Mouse (Mus musculus) embryonic facial prominence, embryonic 14.5 days (tissue): ENCODE measurements at regions not wholly inside any gene's neighbourhood (a gene's known extent, or its start where the extent isn't known, plus 50 kb on each side); places are given as distances from the start of the nearest gene placed in this dataset.

Experiments used
- ATAC-seq: fragments of 200-750 bp; cut with Nextera tagmentation; 2 replicates; pipeline ENCODE4 v1.8.0; 2017; ENCODE audit warnings: low read depth, moderate number of reproducible peaks, moderate TSS enrichment
- DNase-seq: peaks from one replicate; pipeline ENCODE4 v3.0.0-alpha.2; 2015; ENCODE audit warnings: low spot score
- H3K27ac ChIP-seq: fragments of 300-500 bp; sonication (generic); replicated peaks from 2 replicates; pipeline ENCODE4 v1.5.1; 2014; ENCODE audit warnings: low read depth, mild to moderate bottlenecking, low read length, moderate library complexity
- H3K27me3 ChIP-seq: fragments of 300-500 bp; sonication (generic); replicated peaks from 2 replicates; pipeline ENCODE4 v1.6.1; 2014; ENCODE audit warnings: low read length; ENCODE audit not compliant: control insufficient read depth, insufficient read depth
- H3K36me3 ChIP-seq: fragments of 300-500 bp; sonication (generic); 2 replicates; pipeline ENCODE4 v1.6.1; 2014; ENCODE audit warnings: low read length, mixed read lengths; ENCODE audit not compliant: control insufficient read depth, insufficient read depth
- H3K4me1 ChIP-seq: fragments of 300-500 bp; sonication (generic); 2 replicates; pipeline ENCODE4 v1.6.1; 2014; ENCODE audit warnings: antibody characterized with exemption, low read length; ENCODE audit not compliant: control insufficient read depth, insufficient read depth
- H3K4me2 ChIP-seq: fragments of 300-500 bp; sonication (generic); 2 replicates; pipeline ENCODE4 v1.6.1; 2014; ENCODE audit warnings: low read depth, mild to moderate bottlenecking, low read length, moderate library complexity, mixed read lengths
- H3K4me3 ChIP-seq: fragments of 300-500 bp; sonication (generic); 2 replicates; pipeline ENCODE4 v1.5.1; 2014; ENCODE audit warnings: low read depth, mild to moderate bottlenecking, low read length
- H3K9ac ChIP-seq: fragments of 300-500 bp; sonication (generic); 2 replicates; pipeline ENCODE4 v1.6.1; 2014; ENCODE audit warnings: low read depth, mild to moderate bottlenecking, low read length, moderate library complexity, mixed read lengths
- H3K9me3 ChIP-seq: fragments of 300-500 bp; sonication (generic); 2 replicates; pipeline ENCODE4 v1.6.1; 2016; ENCODE audit warnings: low read length; ENCODE audit not compliant: control insufficient read depth
- WGBS: fragments of 180-500 bp; shearing (Covaris S2); extraction: QIAGEN DNeasy Blood & Tissue Kit; methylation state at CpG from one replicate; pipeline ENCODE4 v1.1.7; 2014; 5-methylcytosine and 5-hydroxymethylcytosine counted together

GRCm38 (mm10) chr8:26533444-26534421 is 414.4 kb downstream of the Gm45692 start:
- Histone ChIP-seq H3K27me3 (no peaks in the 10 kb centered on the region), H3K4me2 (no peak overlapping the region), H3K4me3 (no peak overlapping the region), H3K9ac (no peak overlapping the region; the same call in 1 of the 2 replicates), H3K9me3 (no peaks in the 10 kb centered on the region), H3K4me1 (no peaks in the 10 kb centered on the region), H3K27ac (no peak overlapping the region), H3K36me3 (no peaks in the 10 kb centered on the region)
- ATAC-seq (no peak), DNase-seq (peak; percentile 31)
- WGBS, result 56% methylated on average over 22 of the region's 22 CpGs

- Histone ChIP-seq H3K9ac (no peak overlapping the region), H3K4me2 (no peak overlapping the region), H3K4me1 (no peaks in the 10 kb centered on the region), H3K27me3 (no peaks in the 10 kb centered on the region), H3K4me3 (no peak overlapping the region), H3K27ac (no peak overlapping the region), H3K9me3 (no peaks in the 10 kb centered on the region), H3K36me3 (no peaks in the 10 kb centered on the region)
- DNase-seq, result no peak
- 66% methylated on average over 3 of the region's 3 CpGs for WGBS
- no peak for ATAC-seq
Observed at GRCm38 (mm10) chr8:26535816-26536215, 416.5 kb downstream of the Gm45692 start.

DNA sequence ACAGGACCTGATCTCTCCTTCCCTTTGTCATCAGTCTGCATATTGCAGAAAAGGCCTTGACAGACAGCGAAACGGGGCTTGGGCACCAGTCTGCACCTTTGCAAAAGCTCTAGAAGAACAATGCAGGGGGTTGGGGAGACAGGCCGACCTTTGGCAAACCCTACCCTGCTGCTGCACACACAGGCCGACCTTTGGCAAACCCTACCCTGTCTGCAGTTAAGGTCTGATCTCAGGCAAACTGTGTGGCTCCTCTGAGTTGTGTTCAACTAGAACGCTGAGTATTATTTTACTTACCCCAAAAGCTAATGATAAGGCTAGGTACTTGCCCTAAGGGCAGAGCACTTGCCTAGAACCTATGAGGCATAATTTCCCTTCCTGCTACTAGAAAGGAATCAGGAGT is 423.4 kb upstream of the Zfp703 start:
- ATAC-seq (no peak), DNase-seq (no peak)
- no peaks in the 10 kb centered on the region for H3K9me3 ChIP-seq
- H3K9ac ChIP-seq, result no peak overlapping the region
- H3K36me3 ChIP-seq, result no peaks in the 10 kb centered on the region
- no peak overlapping the region for H3K27ac ChIP-seq
- WGBS, result 74% methylated on average over 5 of the region's 5 CpGs
- no peak overlapping the region for H3K4me3 ChIP-seq
- H3K4me1 ChIP-seq, result no peaks in the 10 kb centered on the region
- H3K4me2 ChIP-seq, result no peak overlapping the region
- no peaks in the 10 kb centered on the region for H3K27me3 ChIP-seq

DNA sequence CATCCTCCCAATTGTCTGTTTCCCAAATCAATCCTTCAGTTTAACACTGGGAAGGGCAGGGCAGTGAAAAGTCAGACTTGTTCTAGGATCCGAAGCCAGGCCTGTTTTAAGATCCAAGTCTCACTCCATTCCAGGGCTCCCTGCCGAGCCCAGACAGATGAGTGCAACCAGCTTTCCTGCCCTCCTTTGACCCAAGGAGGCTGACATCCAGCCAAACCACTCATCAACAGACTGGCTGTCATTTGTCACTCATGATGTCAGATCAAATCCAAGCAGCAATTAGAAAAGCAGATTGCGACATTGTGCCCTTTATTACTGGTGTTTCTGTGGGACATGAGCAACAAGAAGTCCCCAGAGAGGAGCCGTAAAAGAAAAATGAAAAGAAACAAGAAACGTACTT is 417.9 kb upstream of the Zfp703 start:
- H3K9me3 ChIP-seq, result no peaks in the 10 kb centered on the region
- no peak overlapping the region for H3K4me3 ChIP-seq
- no peaks in the 10 kb centered on the region for H3K36me3 ChIP-seq
- ATAC-seq (no peak), DNase-seq (no peak)
- no peaks in the 10 kb centered on the region for H3K27me3 ChIP-seq
- no peak overlapping the region for H3K4me2 ChIP-seq
- 62% methylated on average over 5 of the region's 5 CpGs for WGBS
- H3K27ac ChIP-seq, result no peak overlapping the region
- no peaks in the 10 kb centered on the region for H3K4me1 ChIP-seq
- H3K9ac ChIP-seq, result no peak overlapping the region

- 87% methylated on average over 2 of the region's 2 CpGs for WGBS
- Histone ChIP-seq H3K9ac (no peak overlapping the region), H3K4me1 (no peaks in the 10 kb centered on the region), H3K36me3 (no peaks in the 10 kb centered on the region), H3K4me3 (no peak overlapping the region), H3K27ac (no peak overlapping the region), H3K9me3 (no peaks in the 10 kb centered on the region), H3K4me2 (no peak overlapping the region), H3K27me3 (no peaks in the 10 kb centered on the region)
- ATAC-seq (no peak), DNase-seq (no peak)
Observed at GRCm38 (mm10) chr8:26563151-26563550, 414.0 kb upstream of the Zfp703 start.

DNA sequence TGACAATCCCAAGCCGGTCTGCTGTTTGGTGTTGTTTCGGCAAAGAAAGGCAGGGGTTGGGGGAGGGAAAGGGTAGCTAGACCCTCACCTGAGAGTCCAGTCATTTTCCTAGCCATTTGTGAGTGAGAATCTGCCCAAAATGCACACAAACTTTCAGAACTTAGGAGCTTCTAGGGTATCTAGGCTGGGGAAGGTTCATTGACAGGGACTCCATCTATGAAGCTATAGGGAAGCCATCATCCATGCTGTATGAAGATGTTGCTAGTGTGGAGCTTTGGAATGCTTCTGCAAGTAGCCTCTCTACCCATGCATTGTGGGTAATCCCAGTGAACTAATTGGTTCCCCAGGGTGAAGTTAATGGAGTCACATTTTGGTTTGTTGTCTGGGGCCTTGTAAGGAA is 412.9 kb upstream of the Zfp703 start:
- ATAC-seq (no peak), DNase-seq (no peak)
- Histone ChIP-seq H3K4me3 (no peak overlapping the region), H3K27ac (no peak overlapping the region), H3K9me3 (no peaks in the 10 kb centered on the region), H3K9ac (no peak overlapping the region), H3K4me2 (no peak overlapping the region), H3K27me3 (no peaks in the 10 kb centered on the region), H3K36me3 (no peaks in the 10 kb centered on the region), H3K4me1 (no peaks in the 10 kb centered on the region)
- 98% methylated on average over 2 of the region's 2 CpGs for WGBS

- Histone ChIP-seq H3K4me3 (no peak overlapping the region), H3K27ac (no peak overlapping the region), H3K4me1 (no peaks in the 10 kb centered on the region), H3K4me2 (no peak overlapping the region), H3K27me3 (no peaks in the 10 kb centered on the region), H3K9ac (no peak overlapping the region), H3K9me3 (0 out of 2 replicates have a peak, but pooled peaks cover 6% of the 10 kb centered on the region), H3K36me3 (no peaks in the 10 kb centered on the region)
- 69% methylated on average over 15 of the region's 15 CpGs for WGBS
- no peak for DNase-seq
- ATAC-seq, result no peak
Observed at GRCm38 (mm10) chr8:26568423-26569060, 408.6 kb upstream of the Zfp703 start.

GRCm38 (mm10) chr8:26588841-26589240 is 388.3 kb upstream of the Zfp703 start:
- Histone ChIP-seq H3K4me1 (no peaks in the 10 kb centered on the region; the same call in 1 of the 2 replicates), H3K9me3 (no peaks in the 10 kb centered on the region), H3K4me3 (no peak overlapping the region), H3K27ac (no peak overlapping the region), H3K36me3 (no peaks in the 10 kb centered on the region), H3K27me3 (no peaks in the 10 kb centered on the region), H3K9ac (no peak overlapping the region), H3K4me2 (no peak overlapping the region)
- 69% methylated on average over 1 of the region's 1 CpGs for WGBS
- no peak for DNase-seq
- ATAC-seq, result no peak
